Mouse (Mus musculus): ENCODE measurements around the gene Opn1mw. TPM values are rescaled to one million over a fixed set of nuclear protein-coding genes. Genes with fewer than 3 reads are reported as not detected.
"Not testable (repeated sequence)": the region's sequence is repeated elsewhere in the genome, so short reads cannot be mapped to it uniquely, and the experiment has no call there.

Gene Opn1mw
- polyA plus RNA-seq (2015; fragmentation: Nextera tagmentation; extraction: Ambion mirVana) = not detected in 2 replicates

- no peak for DNase-seq (ENCODE audit: low spot score)
These were observed at the start of gene Opn1mw for GRCm38 (mm10) chrX:74127164-74127563. Gene Opn1mw (plus strand): TSS chrX:74127464.

GRCm38 (mm10) chrX:74084276-74084837 lies 42.9 kb upstream of the Opn1mw start:
- DNase-seq (ENCODE audit: low spot score) = no peak

- DNase-seq (ENCODE audit: low spot score) = peak; percentile 78
These were observed 42.2 kb upstream of the Opn1mw start for GRCm38 (mm10) chrX:74084946-74085498.

GRCm38 (mm10) chrX:74085601-74086038 lies 41.6 kb upstream of the Opn1mw start:
- DNase-seq (ENCODE audit: low spot score) = peak; percentile 95

GRCm38 (mm10) chrX:74095130-74095529 lies 32.1 kb upstream of the Opn1mw start:
- no peak for DNase-seq (ENCODE audit: low spot score)

- DNase-seq (ENCODE audit: low spot score) = no peak
These were observed 23.6 kb upstream of the Opn1mw start for GRCm38 (mm10) chrX:74103457-74104188.

- DNase-seq (ENCODE audit: low spot score) = no peak
These were observed 21.3 kb upstream of the Opn1mw start for GRCm38 (mm10) chrX:74105916-74106315.

GRCm38 (mm10) chrX:74108747-74109146 lies 18.5 kb upstream of the Opn1mw start:
- no peak for DNase-seq (ENCODE audit: low spot score)

GRCm38 (mm10) chrX:74114036-74114435 lies 13.2 kb upstream of the Opn1mw start:
- DNase-seq (ENCODE audit: low spot score) = no peak

GRCm38 (mm10) chrX:74115511-74115910 lies 11.8 kb upstream of the Opn1mw start:
- DNase-seq (ENCODE audit: low spot score) = peak; percentile 71

- DNase-seq (ENCODE audit: low spot score) = peak; percentile 48
These were observed 2.3 kb upstream of the Opn1mw start for GRCm38 (mm10) chrX:74124975-74125374.

GRCm38 (mm10) chrX:74135263-74135662 lies 8.0 kb downstream of the Opn1mw start, which contains the start of gene Mecp2:
Gene Mecp2 (minus strand): TSS chrX:74135363.
- not testable (repeated sequence) for DNase-seq (ENCODE audit: low spot score)

- DNase-seq (ENCODE audit: low spot score) = no peak
These were observed 40.5 kb downstream of the Opn1mw start, which contains the start of gene Tex28 for GRCm38 (mm10) chrX:74167738-74168137. Gene Tex28 (minus strand): TSS chrX:74167838.

- DNase-seq (ENCODE audit: low spot score) = no peak
These were observed 49.7 kb downstream of the Opn1mw start, which contains the start of gene Tktl1 for GRCm38 (mm10) chrX:74176959-74177358. Gene Tktl1 (plus strand): TSS chrX:74177259.

Other genes with a start within 250 kb of the Opn1mw start
- 1.2 and 2.1 TPM in 2 replicates for gene Avpr2, start 235.4 kb upstream of the Opn1mw start, polyA plus RNA-seq (2015; fragmentation: Nextera tagmentation; extraction: Ambion mirVana)
- gene L1cam, start 231.4 kb upstream of the Opn1mw start, polyA plus RNA-seq (2015; fragmentation: Nextera tagmentation; extraction: Ambion mirVana) = 0.29 and 0.31 TPM in 2 replicates
- gene Arhgap4, start 205.6 kb upstream of the Opn1mw start, polyA plus RNA-seq (2015; fragmentation: Nextera tagmentation; extraction: Ambion mirVana) = 71.5 and 74.1 TPM in 2 replicates
- gene Naa10, start 205.5 kb upstream of the Opn1mw start, polyA plus RNA-seq (2015; fragmentation: Nextera tagmentation; extraction: Ambion mirVana) = 212 and 213 TPM in 2 replicates
- gene Renbp, start 196.6 kb upstream of the Opn1mw start, polyA plus RNA-seq (2015; fragmentation: Nextera tagmentation; extraction: Ambion mirVana) = 43.5 and 43.7 TPM in 2 replicates
- gene Hcfc1, start 161.1 kb upstream of the Opn1mw start, polyA plus RNA-seq (2015; fragmentation: Nextera tagmentation; extraction: Ambion mirVana) = 47.2 and 55.7 TPM in 2 replicates
- 33.4 and 36.2 TPM in 2 replicates for gene Irak1, start 103.5 kb upstream of the Opn1mw start, polyA plus RNA-seq (2015; fragmentation: Nextera tagmentation; extraction: Ambion mirVana)
- 16.6 and 16.7 TPM in 2 replicates for gene Mecp2, start 7.9 kb downstream of the Opn1mw start, polyA plus RNA-seq (2015; fragmentation: Nextera tagmentation; extraction: Ambion mirVana)
- gene Tex28, start 40.4 kb downstream of the Opn1mw start, polyA plus RNA-seq (2015; fragmentation: Nextera tagmentation; extraction: Ambion mirVana) = not detected in 2 replicates
- gene Tktl1, start 49.8 kb downstream of the Opn1mw start, polyA plus RNA-seq (2015; fragmentation: Nextera tagmentation; extraction: Ambion mirVana) = 0.51 and 0.52 TPM in 2 replicates
- gene Flna, start 122.4 kb downstream of the Opn1mw start, polyA plus RNA-seq (2015; fragmentation: Nextera tagmentation; extraction: Ambion mirVana) = 108 and 110 TPM in 2 replicates
- gene Emd, start 127.2 kb downstream of the Opn1mw start, polyA plus RNA-seq (2015; fragmentation: Nextera tagmentation; extraction: Ambion mirVana) = 19.6 and 22.5 TPM in 2 replicates
- gene Rpl10, start 143.3 kb downstream of the Opn1mw start, polyA plus RNA-seq (2015; fragmentation: Nextera tagmentation; extraction: Ambion mirVana) = 838 and 891 TPM in 2 replicates
- 66.0 and 71.6 TPM in 2 replicates for gene Taz, start 154.4 kb downstream of the Opn1mw start, polyA plus RNA-seq (2015; fragmentation: Nextera tagmentation; extraction: Ambion mirVana)
- gene Dnase1l1, start 154.9 kb downstream of the Opn1mw start, polyA plus RNA-seq (2015; fragmentation: Nextera tagmentation; extraction: Ambion mirVana) = 8.1 and 9.0 TPM in 2 replicates
- 87.8 and 92.3 TPM in 2 replicates for gene Atp6ap1, start 169.6 kb downstream of the Opn1mw start, polyA plus RNA-seq (2015; fragmentation: Nextera tagmentation; extraction: Ambion mirVana)
- 104 and 107 TPM in 2 replicates for gene Gdi1, start 177.5 kb downstream of the Opn1mw start, polyA plus RNA-seq (2015; fragmentation: Nextera tagmentation; extraction: Ambion mirVana)
- 58.4 and 60.2 TPM in 2 replicates for gene Fam50a, start 185.6 kb downstream of the Opn1mw start, polyA plus RNA-seq (2015; fragmentation: Nextera tagmentation; extraction: Ambion mirVana)
- 0.83 and 0.96 TPM in 2 replicates for gene Plxna3, start 201.6 kb downstream of the Opn1mw start, polyA plus RNA-seq (2015; fragmentation: Nextera tagmentation; extraction: Ambion mirVana)
- 123 and 138 TPM in 2 replicates for gene Lage3, start 226.2 kb downstream of the Opn1mw start, polyA plus RNA-seq (2015; fragmentation: Nextera tagmentation; extraction: Ambion mirVana)
- 58.7 and 63.1 TPM in 2 replicates for gene Ubl4a, start 245.8 kb downstream of the Opn1mw start, polyA plus RNA-seq (2015; fragmentation: Nextera tagmentation; extraction: Ambion mirVana)
- 19.8 and 20.1 TPM in 2 replicates for gene Slc10a3, start 245.9 kb downstream of the Opn1mw start, polyA plus RNA-seq (2015; fragmentation: Nextera tagmentation; extraction: Ambion mirVana)